Mouse (Mus musculus): ENCODE results near the gene Gm3138. TPM values are rescaled to one million over a fixed set of nuclear protein-coding genes. Genes with fewer than 3 reads are reported as not detected.
"Not testable (repeated sequence)": the region's sequence is repeated elsewhere in the genome, so short reads cannot be mapped to it uniquely, and the experiment has no call there.

Gene Gm3138
- 0.72 and 0.91 TPM in 2 replicates for polyA plus RNA-seq (2012; rRNA removed)

DNA sequence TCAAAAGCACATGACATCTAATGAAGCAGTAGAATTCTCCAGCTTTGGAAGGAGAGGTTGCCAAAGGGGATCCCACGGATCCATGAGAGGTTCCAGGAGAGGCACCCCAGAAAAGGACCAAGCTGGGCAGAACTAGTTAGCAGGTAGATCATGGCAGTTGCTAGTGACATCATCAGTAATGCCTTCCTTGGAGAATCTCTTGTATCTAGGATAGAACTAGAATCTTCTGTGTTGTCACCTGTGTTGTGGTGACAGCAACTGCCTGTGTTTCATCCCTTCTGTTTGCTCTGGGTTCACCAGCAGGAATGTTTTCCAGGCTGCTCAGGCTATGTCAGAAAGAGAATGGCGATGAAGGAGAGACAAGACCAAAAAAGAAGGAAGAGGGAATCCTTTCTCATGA lies at the start of gene Gm3138:
TSS of gene Gm3138 (plus strand) at position 301 of the 400 bp plus-strand sequence.
- H3K27ac ChIP-seq (ENCODE audit: control insufficient read depth, insufficient read depth, low read depth, low read length); H3K27me3 ChIP-seq (ENCODE audit: control insufficient read depth, insufficient read depth, low read length); H3K4me3 ChIP-seq (ENCODE audit: control insufficient read depth, low read depth, low read length); H3K36me3 ChIP-seq (ENCODE audit: control insufficient read depth, insufficient read depth, low read length); H3K4me1 ChIP-seq (ENCODE audit: control insufficient read depth, insufficient read depth, low read length): not testable (repeated sequence)

DNA sequence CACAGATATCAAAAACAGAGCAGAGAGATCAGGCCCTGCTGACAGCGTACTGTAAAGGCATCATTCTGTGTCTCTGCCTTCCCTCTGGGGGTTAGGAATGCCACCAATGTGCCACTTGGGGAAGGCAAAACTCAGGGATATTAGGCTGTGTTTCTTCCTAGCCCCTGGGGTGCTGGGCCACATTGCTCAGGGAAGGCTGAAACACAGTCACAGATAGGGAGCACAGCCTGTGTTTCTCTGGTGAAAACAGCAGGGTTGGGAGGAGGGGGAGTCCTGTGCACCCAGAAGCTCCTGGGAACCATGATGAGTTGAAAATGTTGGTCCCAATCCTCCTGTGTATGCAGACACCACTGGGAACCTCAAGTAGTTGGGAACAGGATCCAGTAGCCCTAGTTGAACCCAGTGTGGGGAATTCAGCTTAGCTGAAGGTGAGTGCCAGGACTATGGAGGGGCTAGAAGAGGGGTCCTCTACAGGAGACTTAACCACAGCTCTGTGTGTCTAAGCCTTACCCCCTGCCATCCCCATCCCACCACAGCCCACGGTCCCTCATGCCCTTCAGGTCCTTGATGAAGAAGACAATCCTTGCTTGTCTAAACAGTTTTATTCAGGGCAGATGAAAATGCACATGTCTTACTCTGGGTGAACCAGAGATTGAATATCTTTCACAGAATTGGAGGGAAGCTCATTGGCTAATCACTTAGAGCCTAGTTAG lies 20.0 kb downstream of the Gm3138 start:
- H3K4me3 ChIP-seq (ENCODE audit: control insufficient read depth, low read depth, low read length) = not testable (repeated sequence)

DNA sequence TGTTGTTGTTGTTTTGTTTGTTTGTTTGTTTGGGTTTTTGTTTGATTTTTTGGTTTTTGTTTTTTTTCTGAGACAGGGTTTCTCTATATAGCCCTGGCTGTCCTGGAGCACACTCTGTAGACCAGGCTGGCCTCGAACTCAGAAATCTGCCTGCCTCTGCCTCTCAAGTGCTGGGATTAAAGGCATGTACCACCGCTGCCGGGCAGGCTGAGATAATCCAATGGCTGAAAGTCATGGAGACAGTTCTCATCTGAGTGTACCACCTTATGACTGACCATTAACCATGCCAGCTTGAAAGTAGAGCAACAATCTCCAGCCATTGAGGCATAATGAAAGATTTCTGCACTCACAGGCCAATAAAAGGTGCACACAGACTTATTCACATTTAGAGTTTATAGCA lies 30.4 kb downstream of the Gm3138 start:
- H3K27me3 ChIP-seq (ENCODE audit: control insufficient read depth, insufficient read depth, low read length); H3K36me3 ChIP-seq (ENCODE audit: control insufficient read depth, insufficient read depth, low read length); H3K4me3 ChIP-seq (ENCODE audit: control insufficient read depth, low read depth, low read length); H3K27ac ChIP-seq (ENCODE audit: control insufficient read depth, insufficient read depth, low read depth, low read length); H3K4me1 ChIP-seq (ENCODE audit: control insufficient read depth, insufficient read depth, low read length): not testable (repeated sequence)

More for the DNA sequence above, 20.0 kb downstream of the Gm3138 start:
- not testable (repeated sequence) for H3K27me3 ChIP-seq (ENCODE audit: control insufficient read depth, insufficient read depth, low read length); H3K36me3 ChIP-seq (ENCODE audit: control insufficient read depth, insufficient read depth, low read length); H3K27ac ChIP-seq (ENCODE audit: control insufficient read depth, insufficient read depth, low read depth, low read length); H3K4me1 ChIP-seq (ENCODE audit: control insufficient read depth, insufficient read depth, low read length)

Other genes with a start within 250 kb of the Gm3138 start
- gene Gm5796, start 225.7 kb upstream of the Gm3138 start, polyA plus RNA-seq (2012; rRNA removed) = 1.6 and 2.6 TPM in 2 replicates
- 2.6 and 3.5 TPM in 2 replicates for gene Gm3115, start 165.5 kb upstream of the Gm3138 start, polyA plus RNA-seq (2012; rRNA removed)
- gene Gm8108, start 139.1 kb upstream of the Gm3138 start, polyA plus RNA-seq (2012; rRNA removed) = 2.1 and 2.4 TPM in 2 replicates
- 1.4 and 2.8 TPM in 2 replicates for gene Gm3127, start 84.6 kb upstream of the Gm3138 start, polyA plus RNA-seq (2012; rRNA removed)
- 2.0 and 2.2 TPM in 2 replicates for gene Gm2974, start 67.1 kb upstream of the Gm3138 start, polyA plus RNA-seq (2012; rRNA removed)
- 38.0 and 43.4 TPM in 2 replicates for gene Gm3149, start 67.7 kb downstream of the Gm3138 start, polyA plus RNA-seq (2012; rRNA removed)
- gene 2610042L04Rik, start 85.1 kb downstream of the Gm3138 start, polyA plus RNA-seq (2012; rRNA removed) = 0.57 and 0.61 TPM in 2 replicates
- 0.56 and 0.70 TPM in 2 replicates for gene Gm3159, start 147.9 kb downstream of the Gm3138 start, polyA plus RNA-seq (2012; rRNA removed)
- 0.85 and 0.95 TPM in 2 replicates for gene Gm3164, start 165.8 kb downstream of the Gm3138 start, polyA plus RNA-seq (2012; rRNA removed)
- gene Gm3173, start 181.4 kb downstream of the Gm3138 start, polyA plus RNA-seq (2012; rRNA removed) = 0.81 TPM in 1 of 2 replicates, not detected in the other
- gene Gm3182, start 232.1 kb downstream of the Gm3138 start, polyA plus RNA-seq (2012; rRNA removed) = 19.7 and 33.1 TPM in 2 replicates